In genomic region chr13:97531181-97531580, GRCm38 (mm10) we compare ENCODE assay signal across 31 mouse cellular contexts.
DNase-seq lines count a peak whose midpoint lies in the region; ATAC-seq and TF ChIP-seq lines count a peak whose summit lies in the region.
"Had no signal": no experiment of that assay in that cellular context is flagged by ENCODE, and none has a peak within 500 bp of the region (broad histone marks: within the 10 kb centered on the region; RNA-seq: fewer than 3 reads in every experiment).

No protein-coding gene starts in this region.

- 0 out of 2 replicates have a peak, but pooled peaks cover 9% of the 10 kb centered on the region for H3K4me1 ChIP-seq in kidney, embryonic 14.5 days (ENCODE audit: control insufficient read depth, insufficient read depth, low read length)
- H3K4me1 ChIP-seq in neural tube, embryonic 15.5 days: peaks cover 28% of the 10 kb centered on the region
- H3K4me1 ChIP-seq: megakaryocyte, embryonic 14.5 days had no signal

- no peak for ATAC-seq in kidney, embryonic 14.5 days (ENCODE audit: low FRiP score, low TSS enrichment)
- ATAC-seq in neural tube, embryonic 15.5 days (ENCODE audit: low FRiP score): no peak
- no peak for ATAC-seq in erythroblast, adult 5-6 weeks (replicated peaks; ENCODE audit: low FRiP score, poor library complexity, severe bottlenecking)
- ATAC-seq: activated CD4-positive, CD25-positive, alpha-beta regulatory T cell, adult 4 months; forebrain, embryonic 15.5 days; intestine, embryonic 16.5 days; liver, embryonic 12.5 days had no signal

- no peaks in the 10 kb centered on the region for H3K36me3 ChIP-seq in kidney, embryonic 14.5 days (ENCODE audit: control insufficient read depth, insufficient read depth, low read length)
- no peaks in the 10 kb centered on the region for H3K36me3 ChIP-seq in neural tube, embryonic 15.5 days
- H3K36me3 ChIP-seq: embryonic facial prominence, embryonic 15.5 days; forebrain, embryonic 15.5 days; heart, embryonic 10.5 days; heart, embryonic 15.5 days; hindbrain, embryonic 12.5 days; limb, embryonic 13.5 days; liver, embryonic 12.5 days; midbrain, embryonic 13.5 days had no signal

- no peak overlapping the region for H3K27ac ChIP-seq in kidney, embryonic 14.5 days (ENCODE audit: low read depth, low read length)
- peak overlapping the region; percentile 61 for H3K27ac ChIP-seq in layer of hippocampus, adult 2 months
- peak overlapping the region; percentile 56; the same call in 1 of the 2 replicates for H3K27ac ChIP-seq in neural tube, embryonic 15.5 days (replicated peaks)
- H3K27ac ChIP-seq: embryonic facial prominence, embryonic 15.5 days; forebrain, embryonic 15.5 days; heart, embryonic 10.5 days; heart, embryonic 15.5 days; hindbrain, embryonic 12.5 days; left cerebral cortex, adult 2 months; limb, embryonic 13.5 days; liver, embryonic 12.5 days; midbrain, embryonic 13.5 days; stomach, postnatal 0 days had no signal

- H3K9me3 ChIP-seq in kidney, embryonic 14.5 days (ENCODE audit: control insufficient read depth, low read length): no peaks in the 10 kb centered on the region
- no peaks in the 10 kb centered on the region for H3K9me3 ChIP-seq in neural tube, embryonic 15.5 days (replicated peaks)
- H3K9me3 ChIP-seq: forebrain, embryonic 15.5 days; heart, embryonic 10.5 days; heart, embryonic 15.5 days; hindbrain, embryonic 12.5 days; limb, embryonic 13.5 days; liver, embryonic 12.5 days; midbrain, embryonic 13.5 days had no signal

- DNase-seq in adrenal gland, postnatal 10 days: peak; percentile 34
- no peak for DNase-seq in adrenal gland, adult 2 months
- DNase-seq in kidney, adult 18-20 months: peak; percentile 23
- DNase-seq in layer of hippocampus, adult 2 months (ENCODE audit: low spot score in 2 of 2): no peak
- DNase-seq in layer of hippocampus, adult 8-10 months (ENCODE audit: low spot score in 2 of 2): no peak
- DNase-seq: adrenal gland, postnatal 25 days; cerebellum, adult 2 months; cerebellum, postnatal 14 days; gastrocnemius, postnatal 25 days; lung, adult 18-20 months; lung, postnatal 4 days; right cerebral cortex, postnatal 4 days; thymus, adult 2 months; thymus, postnatal 36 days had no signal

- WGBS in kidney, embryonic 14.5 days: 92% methylated on average over 2 of the region's 2 CpGs
- WGBS in neural tube, embryonic 15.5 days: 89% methylated on average over 2 of the region's 2 CpGs

- H3K27me3 ChIP-seq in kidney, embryonic 14.5 days (ENCODE audit: control insufficient read depth, insufficient read depth, low read length): no peaks in the 10 kb centered on the region
- no peaks in the 10 kb centered on the region for H3K27me3 ChIP-seq in neural tube, embryonic 15.5 days (replicated peaks)
- H3K27me3 ChIP-seq: CH12.LX; embryonic facial prominence, embryonic 15.5 days; forebrain, embryonic 15.5 days; heart, embryonic 15.5 days; hindbrain, embryonic 12.5 days; limb, embryonic 13.5 days; liver, embryonic 12.5 days; midbrain, embryonic 13.5 days had no signal

- H3K4me3 ChIP-seq in kidney, embryonic 14.5 days (ENCODE audit: low read length): no peak overlapping the region
- H3K4me3 ChIP-seq in layer of hippocampus, adult 2 months: no peak overlapping the region
- no peak overlapping the region for H3K4me3 ChIP-seq in neural tube, embryonic 15.5 days (replicated peaks)
- H3K4me3 ChIP-seq: embryonic facial prominence, embryonic 15.5 days; forebrain, embryonic 15.5 days; heart, embryonic 10.5 days; heart, embryonic 15.5 days; hindbrain, embryonic 12.5 days; left cerebral cortex, adult 2 months; limb, embryonic 13.5 days; liver, embryonic 12.5 days; megakaryocyte, embryonic 14.5 days; midbrain, embryonic 13.5 days had no signal

- TF ChIP-seq CTCF in layer of hippocampus, adult 2 months (conservative IDR thresholded peaks at IDR 0.05): no peak

- no peak overlapping the region for H3K9ac ChIP-seq in kidney, embryonic 14.5 days (ENCODE audit: low read depth, low read length)
- no peak overlapping the region for H3K9ac ChIP-seq in neural tube, embryonic 15.5 days (replicated peaks)
- H3K9ac ChIP-seq: embryonic facial prominence, embryonic 15.5 days; forebrain, embryonic 15.5 days; heart, embryonic 15.5 days; hindbrain, embryonic 12.5 days; limb, embryonic 13.5 days; liver, embryonic 12.5 days; midbrain, embryonic 13.5 days had no signal

- H3K4me2 ChIP-seq in kidney, embryonic 14.5 days (replicated peaks; ENCODE audit: low read depth, low read length): no peak overlapping the region
- H3K4me2 ChIP-seq in neural tube, embryonic 15.5 days: no peak overlapping the region
- H3K4me2 ChIP-seq: embryonic facial prominence, embryonic 15.5 days; forebrain, embryonic 15.5 days; heart, embryonic 15.5 days; hindbrain, embryonic 12.5 days; limb, embryonic 13.5 days; liver, embryonic 12.5 days; midbrain, embryonic 13.5 days had no signal

Comparison
In these comparisons a context has a peak if more than half of its experiments do, and no peak if none do; other contexts are left out.
1. DNase-seq: peak in adrenal gland, postnatal 10 days (single experiment) and kidney, adult 18-20 months (single experiment); none in adrenal gland, adult 2 months (single experiment), layer of hippocampus, adult 2 months (0 of 2) and layer of hippocampus, adult 8-10 months (0 of 2).